32 mouse cellular contexts compared by ENCODE assay signal in the genomic region with DNA sequence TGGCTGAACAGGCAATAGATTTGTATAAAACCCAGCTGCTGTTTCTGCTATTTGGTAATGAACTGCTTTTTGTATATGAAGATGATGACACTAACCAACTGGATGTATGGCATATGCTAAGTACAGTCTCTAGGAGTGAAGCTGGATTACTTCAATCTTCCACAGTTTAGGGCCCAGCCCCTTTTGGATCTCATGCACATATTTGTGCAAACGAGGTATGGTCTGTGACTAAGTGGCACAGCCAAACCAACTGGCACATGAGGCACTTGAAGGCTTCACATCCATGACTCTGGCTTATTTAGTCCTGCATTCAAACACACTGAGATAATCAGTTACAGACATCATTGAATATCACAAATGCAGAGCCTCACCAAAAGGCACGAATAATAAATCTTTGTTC.
"Had no signal": no experiment of that assay in that cellular context is flagged by ENCODE, and none has a peak within 500 bp of the region (broad histone marks: within the 10 kb centered on the region; RNA-seq: fewer than 3 reads in every experiment).

No protein-coding gene starts in this region.

- H3K36me3 ChIP-seq: limb, embryonic 12.5 days; limb, embryonic 13.5 days; limb, embryonic 15.5 days; liver, embryonic 12.5 days; liver, embryonic 13.5 days; liver, embryonic 15.5 days; lung, embryonic 15.5 days; midbrain, embryonic 10.5 days; midbrain, embryonic 12.5 days; midbrain, embryonic 13.5 days; midbrain, embryonic 15.5 days; neural tube, embryonic 12.5 days had no signal

- H3K9ac ChIP-seq: limb, embryonic 12.5 days; limb, embryonic 13.5 days; limb, embryonic 15.5 days; liver, embryonic 12.5 days; liver, embryonic 13.5 days; liver, embryonic 14.5 days; liver, embryonic 15.5 days; liver, postnatal 0 days; lung, embryonic 14.5 days; lung, embryonic 15.5 days; midbrain, embryonic 12.5 days; midbrain, embryonic 13.5 days; midbrain, embryonic 15.5 days; neural tube, embryonic 12.5 days had no signal

- H3K4me3 ChIP-seq: left cerebral cortex, adult 2 months; limb, embryonic 12.5 days; limb, embryonic 13.5 days; limb, embryonic 15.5 days; liver, embryonic 12.5 days; liver, embryonic 13.5 days; liver, embryonic 15.5 days; lung, embryonic 15.5 days; megakaryocyte, embryonic 14.5 days; midbrain, embryonic 10.5 days; midbrain, embryonic 12.5 days; midbrain, embryonic 13.5 days; midbrain, embryonic 15.5 days; myocyte; neural tube, embryonic 12.5 days had no signal

- H3K27ac ChIP-seq: left cerebral cortex, adult 2 months; limb, embryonic 12.5 days; limb, embryonic 13.5 days; limb, embryonic 15.5 days; liver, embryonic 12.5 days; liver, embryonic 13.5 days; liver, embryonic 14.5 days; liver, embryonic 15.5 days; lung, embryonic 15.5 days; macrophage; midbrain, embryonic 10.5 days; midbrain, embryonic 12.5 days; midbrain, embryonic 13.5 days; midbrain, embryonic 15.5 days; neural tube, embryonic 12.5 days had no signal

- ATAC-seq: liver, embryonic 12.5 days; liver, postnatal 0 days; lung, postnatal 0 days; midbrain, embryonic 13.5 days; midbrain, embryonic 15.5 days; midbrain, embryonic 16.5 days had no signal

- H3K9me3 ChIP-seq: limb, embryonic 12.5 days; limb, embryonic 13.5 days; limb, embryonic 15.5 days; liver, embryonic 12.5 days; liver, embryonic 13.5 days; liver, embryonic 15.5 days; lung, embryonic 15.5 days; megakaryocyte, embryonic 14.5 days; midbrain, embryonic 10.5 days; midbrain, embryonic 12.5 days; midbrain, embryonic 13.5 days; midbrain, embryonic 15.5 days; neural tube, embryonic 12.5 days had no signal

- DNase-seq: left cerebral cortex, postnatal 4 days; liver; liver, embryonic 13.5 days; liver, postnatal 0 days; lung, adult 18-20 months; lung, adult 2 months; lung, postnatal 10 days; lung, postnatal 14 days; lung, postnatal 36 days; lung, postnatal 4 days; midbrain, embryonic 14.5 days had no signal

- H3K4me1 ChIP-seq: limb, embryonic 12.5 days; limb, embryonic 13.5 days; limb, embryonic 15.5 days; liver, embryonic 12.5 days; liver, embryonic 13.5 days; liver, embryonic 15.5 days; lung, embryonic 15.5 days; megakaryocyte, embryonic 14.5 days; midbrain, embryonic 10.5 days; midbrain, embryonic 12.5 days; midbrain, embryonic 13.5 days; midbrain, embryonic 15.5 days; neural tube, embryonic 12.5 days had no signal

- H3K27me3 ChIP-seq: limb, embryonic 12.5 days; limb, embryonic 13.5 days; liver, embryonic 12.5 days; liver, embryonic 13.5 days; liver, embryonic 15.5 days; megakaryocyte, embryonic 14.5 days; midbrain, embryonic 13.5 days; midbrain, embryonic 15.5 days; neural tube, embryonic 12.5 days had no signal

- H3K4me2 ChIP-seq: limb, embryonic 12.5 days; limb, embryonic 13.5 days; limb, embryonic 15.5 days; liver, embryonic 11.5 days; liver, embryonic 12.5 days; liver, embryonic 13.5 days; liver, embryonic 15.5 days; lung, embryonic 14.5 days; lung, embryonic 15.5 days; midbrain, embryonic 11.5 days; midbrain, embryonic 12.5 days; midbrain, embryonic 13.5 days; midbrain, embryonic 15.5 days; neural tube, embryonic 12.5 days had no signal
